Mouse (Mus musculus): ENCODE measurements around the gene Fat1. TPM values are rescaled to one million over a fixed set of nuclear protein-coding genes. Genes with fewer than 3 reads are reported as not detected.

Fat1 gene
- polyA plus RNA-seq, 1 experiment from 2014 or later, result 31.5 TPM

DNA sequence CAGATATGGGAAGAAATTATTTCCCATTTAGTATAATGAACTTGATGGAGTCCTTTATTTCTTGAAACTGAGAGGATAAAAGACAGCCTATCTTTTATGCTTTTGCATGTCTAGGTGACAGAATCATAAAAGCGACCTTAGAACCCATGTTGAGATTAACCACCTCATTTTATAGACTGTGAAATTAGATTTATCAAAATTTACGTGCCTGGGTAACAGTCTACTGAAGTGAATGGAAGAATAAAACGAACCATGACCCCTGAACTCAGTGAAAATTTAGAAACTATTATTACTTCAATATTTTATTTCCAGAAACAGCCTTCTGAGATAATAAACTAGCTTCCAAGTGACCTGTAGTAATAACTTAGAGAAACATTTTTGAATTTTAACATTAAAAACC is 158.4 kb downstream of the Fat1 start:
- ATAC-seq (ENCODE audit: low FRiP score, low read depth), result no peak
- no peak overlapping the region for H3K27ac ChIP-seq
- H3K9me3 ChIP-seq, result no peaks in the 10 kb centered on the region
- H3K27me3 ChIP-seq, result no peaks in the 10 kb centered on the region
- no peak overlapping the region for H3K4me2 ChIP-seq (replicated peaks)
- no peak overlapping the region for H3K9ac ChIP-seq
- no peak overlapping the region for H3K4me3 ChIP-seq
- no peaks in the 10 kb centered on the region for H3K36me3 ChIP-seq
- WGBS, result 54% methylated on average over 3 of the region's 3 CpGs
- no peaks in the 10 kb centered on the region for H3K4me1 ChIP-seq

Other genes starting within 250 kb of the Fat1 start
- 0.11 and 0.15 TPM in 2 replicates for gene Mtnr1a, start 133.7 kb downstream of the Fat1 start, polyA plus RNA-seq (2015; fragmentation: Nextera tagmentation; extraction: Ambion mirVana)